Mouse (Mus musculus): ENCODE measurements around the gene Ppm1m. TPM values are rescaled to one million over a fixed set of nuclear protein-coding genes. Genes with fewer than 3 reads are reported as not detected.

Ppm1m gene
- polyA plus RNA-seq, 1 experiment from 2014 or later, result 18.7 TPM

DNA sequence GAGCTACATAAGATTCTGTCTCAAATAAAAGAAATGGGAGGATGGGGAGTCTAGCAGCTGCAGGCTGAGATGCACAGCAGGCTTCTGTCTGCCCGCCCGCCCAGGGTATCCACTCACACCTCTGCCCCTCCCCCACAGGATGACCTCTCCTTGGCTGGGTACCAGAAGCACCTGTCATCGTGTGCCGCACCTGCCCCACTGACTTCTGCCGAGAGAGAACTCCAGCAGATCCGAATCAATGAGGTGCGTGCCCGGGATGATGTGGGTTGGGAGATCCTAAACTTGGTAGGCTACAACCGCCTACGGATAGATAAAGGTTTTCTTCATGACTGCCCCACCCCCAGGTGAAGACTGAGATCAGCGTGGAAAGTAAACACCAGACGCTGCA, 13.0 kb upstream of the Ppm1m start:
- no peak overlapping the region for H3K4me2 ChIP-seq
- H3K9ac ChIP-seq, result no peak overlapping the region
- H3K9me3 ChIP-seq, result no peaks in the 10 kb centered on the region
- no peak overlapping the region for H3K4me3 ChIP-seq
- H3K36me3 ChIP-seq, result peaks cover 60% of the 10 kb centered on the region
- H3K4me1 ChIP-seq (replicated peaks), result peaks cover 16% of the 10 kb centered on the region
- no peaks in the 10 kb centered on the region for H3K27me3 ChIP-seq
- 0 out of 2 replicates have a peak, but pooled peaks have one; percentile 1 for ATAC-seq (ENCODE audit: low read depth)
- 90% methylated on average over 12 of the region's 12 CpGs for WGBS
- H3K27ac ChIP-seq (replicated peaks), result no peak overlapping the region

DNA sequence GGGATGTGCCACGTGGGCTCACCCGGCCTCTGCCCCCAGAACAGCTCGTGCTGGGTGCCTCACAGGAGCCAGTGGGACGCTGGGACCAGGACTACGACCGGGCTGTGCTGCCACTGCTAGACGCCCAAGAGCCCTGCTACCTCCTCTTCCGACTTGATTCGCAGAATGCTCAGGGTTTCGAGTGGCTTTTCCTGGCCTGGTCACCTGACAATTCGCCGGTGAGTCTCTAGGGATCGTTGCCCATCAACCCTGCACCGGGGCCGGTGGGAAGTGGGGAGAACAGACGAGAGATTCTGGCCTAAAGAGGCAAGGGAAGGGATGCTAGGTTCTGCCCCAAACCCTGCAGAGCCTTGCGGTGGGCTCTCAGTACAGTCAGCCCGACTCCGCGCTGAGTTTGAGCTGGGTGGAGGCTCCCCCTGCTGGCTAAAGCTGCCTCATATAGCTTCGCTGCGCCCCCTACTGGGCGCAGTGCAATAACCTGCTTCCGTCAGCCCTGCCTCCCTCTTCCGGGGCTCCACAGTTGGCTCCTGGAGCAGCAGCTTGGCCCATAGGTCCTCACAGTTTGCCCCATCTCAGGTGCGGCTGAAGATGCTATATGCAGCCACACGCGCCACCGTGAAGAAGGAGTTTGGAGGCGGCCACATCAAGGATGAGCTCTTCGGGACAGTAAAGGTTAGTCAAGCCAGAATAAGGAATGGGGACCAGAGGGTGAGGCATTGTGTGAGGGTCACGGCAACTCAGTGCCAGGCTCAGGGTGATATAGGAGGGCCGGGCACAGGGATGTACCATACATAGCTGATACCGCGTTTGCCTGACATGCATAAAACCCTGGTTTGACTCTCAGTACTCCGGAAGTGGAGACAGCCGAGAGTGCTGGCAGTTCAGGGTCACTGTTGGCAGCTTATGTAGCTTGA, 12.4 kb upstream of the Ppm1m start:
- Histone ChIP-seq H3K4me3 (peak overlapping the region; percentile 32), H3K27me3 (no peaks in the 10 kb centered on the region), H3K9me3 (no peaks in the 10 kb centered on the region), H3K4me1 (replicated peaks) (peaks cover 20% of the 10 kb centered on the region), H3K4me2 (peak overlapping the region; percentile 54), H3K36me3 (peaks cover 60% of the 10 kb centered on the region), H3K9ac (peak overlapping the region; percentile 68), H3K27ac (replicated peaks) (0 out of 2 replicates have a peak overlapping the region, but pooled peaks have one; percentile 38)
- WGBS, result 17% methylated on average over 37 of the region's 37 CpGs
- ATAC-seq (ENCODE audit: low read depth), result peak; percentile 87

DNA sequence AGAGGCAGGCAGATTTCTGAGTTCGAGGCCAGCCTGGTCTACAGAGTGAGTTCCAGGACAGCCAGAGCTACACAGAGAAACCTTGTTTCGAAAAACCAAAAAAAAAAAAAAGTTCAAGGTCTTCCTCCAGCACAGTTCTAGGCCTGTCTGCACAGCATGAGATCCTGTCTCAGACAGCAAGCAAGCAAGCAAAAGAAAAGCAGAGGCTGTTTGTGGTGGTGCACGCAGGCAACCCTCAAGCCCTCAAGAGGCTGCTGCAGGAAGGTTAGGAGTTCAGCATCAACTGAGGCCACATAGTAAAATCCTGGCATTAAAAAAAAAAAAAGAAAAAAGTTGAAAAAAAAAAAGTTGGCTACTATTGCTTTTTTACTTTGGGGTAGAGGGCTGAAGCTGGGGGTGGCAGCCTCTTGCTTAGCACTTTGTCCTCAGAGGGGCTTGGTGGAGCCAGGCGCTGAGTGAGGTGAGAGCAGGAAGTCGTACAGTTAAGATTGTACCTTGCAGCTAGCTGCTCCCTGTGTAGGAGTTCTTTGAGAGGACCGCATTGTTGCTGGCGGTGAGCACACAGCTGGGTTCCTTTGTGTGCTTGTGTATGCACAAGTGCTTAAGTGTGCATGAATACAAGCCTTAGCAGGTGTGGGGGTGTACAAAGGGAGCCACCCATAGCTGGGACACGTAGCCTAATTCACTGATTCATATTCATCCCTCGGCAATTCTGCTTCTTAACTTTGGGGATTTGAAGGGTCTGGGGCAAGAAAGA, 11.5 kb upstream of the Ppm1m start:
- 33% methylated on average over 9 of the region's 9 CpGs for WGBS
- Histone ChIP-seq H3K9ac (peak overlapping the region; percentile 68), H3K4me3 (peak overlapping the region; percentile 32; the same call in 1 of the 2 replicates), H3K36me3 (peaks cover 55% of the 10 kb centered on the region), H3K27me3 (no peaks in the 10 kb centered on the region), H3K4me1 (replicated peaks) (peaks cover 29% of the 10 kb centered on the region), H3K27ac (replicated peaks) (0 out of 2 replicates have a peak overlapping the region, but pooled peaks have one; percentile 38), H3K9me3 (no peaks in the 10 kb centered on the region), H3K4me2 (peak overlapping the region; percentile 54)
- ATAC-seq (ENCODE audit: low read depth), result no peak

DNA sequence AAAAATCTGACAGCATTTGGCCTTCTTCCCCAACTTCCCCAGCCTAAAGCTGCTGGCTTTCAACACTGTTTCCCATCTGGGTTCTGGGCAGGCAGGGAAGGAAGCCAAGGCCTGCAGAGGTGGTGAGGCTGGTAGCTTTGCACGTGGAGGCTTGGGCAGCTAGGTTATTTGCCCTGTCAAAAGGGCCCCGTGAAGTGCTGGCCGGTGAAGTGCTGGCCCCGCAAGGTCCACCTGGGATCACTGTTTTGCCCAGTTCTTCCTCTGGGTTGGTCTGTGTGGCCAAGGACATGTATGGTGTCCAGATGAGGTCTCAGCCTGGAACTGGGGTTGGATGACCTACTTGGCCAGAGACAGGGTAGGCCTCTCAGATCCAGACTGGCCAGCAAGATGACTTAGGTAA, 10.4 kb upstream of the Ppm1m start:
- no peaks in the 10 kb centered on the region for H3K27me3 ChIP-seq
- H3K4me1 ChIP-seq (replicated peaks), result peaks cover 39% of the 10 kb centered on the region
- H3K9me3 ChIP-seq, result no peaks in the 10 kb centered on the region
- 91% methylated on average over 4 of the region's 4 CpGs for WGBS
- no peak for ATAC-seq (ENCODE audit: low read depth)
- no peak overlapping the region for H3K4me2 ChIP-seq
- no peak overlapping the region for H3K27ac ChIP-seq (replicated peaks)
- no peak overlapping the region for H3K9ac ChIP-seq
- H3K4me3 ChIP-seq, result no peak overlapping the region
- peaks cover 45% of the 10 kb centered on the region for H3K36me3 ChIP-seq

DNA sequence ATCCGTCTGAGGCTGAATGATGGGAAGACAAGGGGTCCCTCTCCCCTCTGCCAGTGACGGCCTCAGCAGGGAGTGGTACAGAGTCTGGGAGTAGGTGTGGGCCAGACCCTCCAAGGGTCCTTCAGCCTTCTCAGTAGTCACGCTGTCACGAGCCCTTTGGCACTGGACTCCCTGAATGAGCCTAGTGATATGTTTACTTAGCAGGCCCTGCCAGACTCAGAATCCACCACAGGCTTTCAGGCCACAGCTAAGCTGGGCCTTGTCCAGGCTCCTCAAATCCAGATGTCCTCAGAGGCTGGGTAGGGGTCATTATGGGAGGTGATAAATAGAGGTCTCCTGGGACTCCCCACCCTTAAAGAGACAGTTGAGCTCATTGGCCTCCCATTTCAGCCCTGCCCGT, 8.6 kb upstream of the Ppm1m start:
- ATAC-seq (ENCODE audit: low read depth), result no peak
- H3K27ac ChIP-seq (replicated peaks), result no peak overlapping the region
- H3K4me2 ChIP-seq, result no peak overlapping the region
- H3K9ac ChIP-seq, result 0 out of 2 replicates have a peak overlapping the region, but pooled peaks have one; percentile 34
- WGBS, result 89% methylated on average over 5 of the region's 5 CpGs
- peaks cover 27% of the 10 kb centered on the region for H3K36me3 ChIP-seq
- H3K4me1 ChIP-seq (replicated peaks), result peaks cover 57% of the 10 kb centered on the region
- H3K4me3 ChIP-seq, result no peak overlapping the region
- no peaks in the 10 kb centered on the region for H3K27me3 ChIP-seq
- no peaks in the 10 kb centered on the region for H3K9me3 ChIP-seq

DNA sequence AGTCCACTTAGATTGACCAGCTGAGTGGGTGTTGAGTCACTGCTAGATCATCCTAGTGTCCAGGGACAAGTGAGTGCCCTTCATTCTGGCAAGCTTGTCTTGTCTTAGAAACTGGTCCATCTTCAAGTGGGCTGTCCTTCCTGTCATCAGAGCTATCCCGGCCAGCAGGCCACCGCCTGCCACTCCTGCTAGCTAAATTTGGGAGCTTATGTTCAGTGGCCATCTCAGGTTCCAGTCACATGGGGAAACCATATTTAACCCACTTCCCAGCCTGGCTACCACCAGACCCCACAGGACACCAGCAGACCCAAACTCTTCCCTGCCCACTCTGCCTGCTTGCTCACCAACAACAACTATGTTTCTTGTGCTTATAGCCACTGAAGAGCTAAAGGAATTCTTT, 7.0 kb upstream of the Ppm1m start:
- no peak overlapping the region for H3K27ac ChIP-seq (replicated peaks)
- peaks cover 17% of the 10 kb centered on the region; the same call in 1 of the 2 replicates for H3K36me3 ChIP-seq
- no peak overlapping the region for H3K4me2 ChIP-seq
- no peaks in the 10 kb centered on the region for H3K27me3 ChIP-seq
- H3K9ac ChIP-seq, result no peak overlapping the region
- ATAC-seq (ENCODE audit: low read depth), result no peak
- H3K4me1 ChIP-seq (replicated peaks), result peaks cover 54% of the 10 kb centered on the region
- H3K9me3 ChIP-seq, result no peaks in the 10 kb centered on the region
- no peak overlapping the region for H3K4me3 ChIP-seq
- 80% methylated on average over 2 of the region's 2 CpGs for WGBS

DNA sequence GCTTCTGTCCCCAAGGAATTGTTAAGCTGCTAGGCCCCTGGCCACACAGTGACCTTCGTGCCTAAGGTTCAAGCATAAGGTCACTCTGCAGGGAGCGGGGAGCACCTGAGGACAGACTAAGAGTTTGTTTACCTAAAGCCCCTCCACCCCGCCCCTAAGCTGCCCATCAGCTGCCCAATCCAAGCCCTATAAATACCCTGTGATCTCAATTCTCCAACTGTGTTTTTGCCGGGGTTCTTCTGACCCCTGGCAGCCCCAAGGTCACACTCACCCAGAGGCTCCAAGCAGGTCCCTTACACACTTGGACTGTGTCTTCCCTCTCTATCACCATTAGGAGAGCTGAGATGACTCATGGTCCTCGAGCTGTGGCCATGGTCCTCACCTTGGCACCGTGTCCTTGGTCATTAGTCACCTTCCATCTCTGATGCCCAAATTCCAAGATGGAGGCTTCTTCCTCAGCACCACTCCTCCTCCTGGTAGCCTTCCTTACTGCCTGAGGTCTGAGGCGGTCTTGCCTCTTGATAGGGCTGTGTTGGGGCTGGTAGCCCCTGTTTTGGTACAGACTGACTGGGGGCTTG, 6.3 kb upstream of the Ppm1m start:
- Histone ChIP-seq H3K9me3 (no peaks in the 10 kb centered on the region), H3K9ac (no peak overlapping the region), H3K4me1 (replicated peaks) (peaks cover 47% of the 10 kb centered on the region), H3K27ac (replicated peaks) (no peak overlapping the region), H3K4me2 (no peak overlapping the region), H3K36me3 (peaks cover 17% of the 10 kb centered on the region; the same call in 1 of the 2 replicates), H3K27me3 (no peaks in the 10 kb centered on the region), H3K4me3 (no peak overlapping the region)
- ATAC-seq (ENCODE audit: low read depth), result no peak
- 80% methylated on average over 7 of the region's 7 CpGs for WGBS

DNA sequence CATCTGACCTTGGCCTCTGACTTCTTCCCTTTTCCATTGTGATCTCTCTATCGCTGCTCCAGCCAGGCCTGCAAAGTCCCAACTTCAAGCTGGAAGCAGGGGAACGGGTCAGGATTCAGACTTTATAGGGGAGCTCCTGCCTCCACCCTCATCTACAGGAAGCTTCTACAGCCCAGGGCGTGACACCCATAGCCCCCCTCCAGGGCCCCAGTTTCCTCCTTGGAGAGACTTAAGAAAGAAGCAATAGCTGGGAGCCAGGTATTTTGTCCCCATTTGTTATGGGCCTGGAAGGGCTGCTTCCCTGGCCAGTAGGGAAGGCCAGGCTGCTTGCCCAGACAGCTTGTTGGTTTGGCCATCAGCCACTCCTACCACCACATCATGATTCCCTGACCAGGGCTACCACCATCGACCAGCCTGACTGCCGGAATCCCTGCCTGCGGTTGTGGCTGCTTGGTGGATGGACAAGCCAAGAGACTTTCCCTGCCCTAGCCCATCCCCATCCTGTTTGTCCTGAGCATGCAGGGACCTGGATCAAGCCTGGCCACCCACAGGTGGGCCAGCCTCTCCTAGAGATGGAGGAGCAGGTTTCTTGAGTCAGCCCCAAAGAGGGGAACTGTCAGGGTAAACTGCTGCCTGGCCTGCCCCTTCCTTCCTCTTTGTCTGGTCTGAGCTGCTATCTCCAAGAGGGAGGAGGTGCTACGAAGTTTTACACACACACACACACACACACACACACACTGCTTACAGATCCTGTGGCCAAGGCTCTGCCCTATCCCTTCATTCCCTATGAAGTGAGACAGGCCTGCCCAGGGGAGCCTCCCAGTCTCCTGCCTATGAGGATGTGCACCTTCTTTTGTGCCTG, 4.7 kb upstream of the Ppm1m start:
- peak overlapping the region; percentile 86 for H3K9ac ChIP-seq
- H3K36me3 ChIP-seq, result peaks cover 13% of the 10 kb centered on the region; the same call in 1 of the 2 replicates
- H3K4me1 ChIP-seq (replicated peaks), result peaks cover 55% of the 10 kb centered on the region
- H3K27ac ChIP-seq (replicated peaks), result no peak overlapping the region; the same call in 1 of the 2 replicates
- WGBS, result 76% methylated on average over 7 of the region's 7 CpGs
- peak overlapping the region; percentile 71 for H3K4me3 ChIP-seq
- no peak for ATAC-seq (ENCODE audit: low read depth)
- peak overlapping the region; percentile 77 for H3K4me2 ChIP-seq
- no peaks in the 10 kb centered on the region for H3K27me3 ChIP-seq
- no peaks in the 10 kb centered on the region for H3K9me3 ChIP-seq

DNA sequence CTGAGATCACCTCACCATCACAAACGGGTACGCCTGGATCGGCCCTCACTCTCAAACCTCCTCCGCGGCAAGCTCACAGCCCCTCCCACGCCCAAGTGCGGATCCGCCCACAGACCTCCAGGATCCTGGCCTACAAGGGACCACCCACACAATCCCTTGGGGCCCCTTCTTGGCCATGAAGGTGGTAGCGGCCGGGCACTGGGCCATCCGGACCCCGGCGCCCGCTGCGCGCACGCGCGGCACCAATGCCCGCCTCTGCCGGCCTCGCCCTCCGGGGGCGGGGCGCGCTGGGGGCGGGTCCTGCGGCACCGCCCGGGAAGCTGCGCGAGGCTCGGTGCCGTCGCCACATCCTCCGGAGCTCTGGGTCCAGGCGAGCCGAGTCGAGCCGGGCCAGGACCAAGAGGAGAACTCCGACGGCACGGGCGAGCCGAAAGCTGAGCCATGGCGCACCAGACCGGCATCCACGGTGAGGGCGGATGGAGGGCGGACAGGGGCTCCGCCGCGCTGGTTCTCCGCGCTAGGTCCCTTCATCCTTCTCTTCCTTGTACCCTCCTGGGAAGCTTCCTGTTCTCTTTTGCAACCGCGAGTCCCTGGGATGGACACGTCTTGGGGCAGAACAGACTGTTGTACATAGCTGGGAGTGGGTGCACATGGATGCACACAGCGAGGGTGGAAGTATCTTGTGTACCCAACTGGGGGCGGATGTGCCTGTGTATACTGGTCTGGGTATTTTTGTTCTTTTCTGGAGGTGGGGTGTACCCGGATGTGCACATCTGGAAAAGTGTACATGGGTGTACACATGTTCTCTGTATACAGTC, 3.5 kb upstream of the Ppm1m start, which contains the start of gene Twf2:
TSS of gene Twf2 (plus strand) at position 290 of the 818 bp plus-strand sequence.
- H3K4me2 ChIP-seq, result peak within 1 kb of the TSS; percentile 77
- H3K4me3 ChIP-seq, result peak within 1 kb of the TSS; percentile 71
- H3K27ac ChIP-seq (replicated peaks), result peak within 1 kb of the TSS; percentile 79
- under 1% methylated on average over 61 of the region's 61 CpGs for WGBS
- H3K27me3 ChIP-seq, result no peaks in the 10 kb centered on the region
- ATAC-seq (ENCODE audit: low read depth), result peak; percentile 82
- H3K9me3 ChIP-seq, result no peaks in the 10 kb centered on the region
- H3K9ac ChIP-seq, result peak within 1 kb of the TSS; percentile 86
- peaks cover 59% of the 10 kb centered on the region for H3K4me1 ChIP-seq (replicated peaks)
- 0 out of 2 replicates have a peak, but pooled peaks cover 2% of the 10 kb centered on the region for H3K36me3 ChIP-seq

DNA sequence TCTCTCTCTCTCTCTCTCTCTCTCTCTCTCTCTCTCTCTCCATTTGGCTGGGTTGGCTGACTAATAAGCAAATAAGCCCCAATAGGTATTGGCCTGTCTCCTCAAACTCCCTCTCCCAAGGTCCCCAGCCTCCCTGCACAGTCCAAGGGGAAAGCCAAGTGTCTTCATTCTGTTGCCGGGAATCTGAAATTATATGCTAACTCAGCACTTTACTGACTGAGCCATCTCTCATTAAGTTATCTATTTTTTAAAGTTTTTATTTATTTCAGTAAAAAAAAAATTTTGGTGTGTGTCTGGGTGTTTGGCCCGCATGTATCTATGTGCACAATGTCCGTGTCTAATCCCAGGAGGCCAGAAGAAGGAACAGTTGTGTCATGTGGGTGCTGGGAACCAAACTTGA, 2.3 kb upstream of the Ppm1m start:
- H3K36me3 ChIP-seq, result no peaks in the 10 kb centered on the region
- H3K27me3 ChIP-seq, result no peaks in the 10 kb centered on the region
- H3K4me1 ChIP-seq (replicated peaks), result peaks cover 56% of the 10 kb centered on the region
- no peaks in the 10 kb centered on the region for H3K9me3 ChIP-seq
- H3K4me2 ChIP-seq, result peak overlapping the region; percentile 77; the same call in 1 of the 2 replicates
- H3K27ac ChIP-seq (replicated peaks), result no peak overlapping the region
- 82% methylated on average over 3 of the region's 3 CpGs for WGBS
- peak overlapping the region; percentile 86; the same call in 1 of the 2 replicates for H3K9ac ChIP-seq
- H3K4me3 ChIP-seq, result peak overlapping the region; percentile 71; the same call in 1 of the 2 replicates
- no peak for ATAC-seq (ENCODE audit: low read depth)
